Mouse (Mus musculus) stomach, postnatal 0 days (tissue): ENCODE data around the gene Ccndbp1. TPM values are rescaled to one million over a fixed set of nuclear protein-coding genes. Genes with fewer than 3 reads are reported as not detected.
"Not testable (repeated sequence)": the region's sequence is repeated elsewhere in the genome, so short reads cannot be mapped to it uniquely, and the experiment has no call there.

ENCODE experiments used
- ATAC-seq: fragments of 200-750 bp; cut with Nextera tagmentation; 2 replicates; pipeline ENCODE4 v1.8.0; 2017; ENCODE audit not compliant: low FRiP score, low TSS enrichment
- DNase-seq: peaks from one replicate; pipeline ENCODE4 v3.0.0-alpha.2; 2016; ENCODE audit warnings: low spot score
- H3K27ac ChIP-seq: fragments of 300-500 bp; sonication (generic); replicated peaks from 2 replicates; pipeline ENCODE4 v1.5.1; 2014; ENCODE audit warnings: mild to moderate bottlenecking, control low read depth
- H3K27me3 ChIP-seq: fragments of 300-500 bp; sonication (generic); 2 replicates; pipeline ENCODE4 v1.6.1; 2014; ENCODE audit warnings: low read length; ENCODE audit not compliant: control insufficient read depth, insufficient read depth
- H3K36me3 ChIP-seq: fragments of 300-500 bp; sonication (generic); 2 replicates; pipeline ENCODE4 v1.6.1; 2014; ENCODE audit warnings: low read length, mixed read lengths; ENCODE audit not compliant: control insufficient read depth, insufficient read depth
- H3K4me1 ChIP-seq: fragments of 300-500 bp; sonication (generic); replicated peaks from 2 replicates; pipeline ENCODE4 v1.6.1; 2014; ENCODE audit warnings: antibody characterized with exemption; ENCODE audit not compliant: control insufficient read depth, insufficient read depth
- H3K4me2 ChIP-seq: fragments of 300-500 bp; sonication (generic); replicated peaks from 2 replicates; pipeline ENCODE4 v1.6.1; 2014; ENCODE audit warnings: low read depth, mild to moderate bottlenecking, control low read depth, moderate library complexity
- H3K4me3 ChIP-seq: fragments of 300-500 bp; sonication (generic); 2 replicates; pipeline ENCODE4 v1.5.1; 2014; ENCODE audit warnings: low read depth, low read length, control low read depth
- H3K9ac ChIP-seq: fragments of 300-500 bp; sonication (generic); 2 replicates; pipeline ENCODE4 v1.6.1; 2014; ENCODE audit warnings: mild to moderate bottlenecking, low read length, control low read depth, mixed read lengths
- H3K9me3 ChIP-seq: fragments of 300-500 bp; sonication (generic); 2 replicates; pipeline ENCODE4 v1.6.1; 2016; ENCODE audit warnings: low read length; ENCODE audit not compliant: control insufficient read depth
- CTCF ChIP-seq: IDR thresholded peaks from 2 replicates; pipeline ENCODE4 v1.5.1; 2016; ENCODE audit warnings: antibody characterized with exemption, low read depth, mild to moderate bottlenecking, moderate library complexity
- EP300 ChIP-seq: optimal IDR thresholded peaks from 2 replicates; pipeline ENCODE3; 2016; ENCODE audit warnings: antibody characterized with exemption
- WGBS: fragments of 180-500 bp; shearing (Covaris S2); extraction: QIAGEN DNeasy Blood & Tissue Kit; methylation state at CpG from one replicate; pipeline ENCODE4 v1.1.7; 2014; 5-methylcytosine and 5-hydroxymethylcytosine counted together
- polyA plus RNA-seq: library from polyadenylated mRNA; unstranded; fragments of >200 nt; fragmentation: Nextera tagmentation; extraction: Ambion mirVana; gene quantifications from 2 replicates; pipeline ENCODE4 v1.2.1, GENCODE M21; 2015

The Ccndbp1 gene
- polyA plus RNA-seq, 1 experiment from 2014 or later: 31.1 TPM

DNA sequence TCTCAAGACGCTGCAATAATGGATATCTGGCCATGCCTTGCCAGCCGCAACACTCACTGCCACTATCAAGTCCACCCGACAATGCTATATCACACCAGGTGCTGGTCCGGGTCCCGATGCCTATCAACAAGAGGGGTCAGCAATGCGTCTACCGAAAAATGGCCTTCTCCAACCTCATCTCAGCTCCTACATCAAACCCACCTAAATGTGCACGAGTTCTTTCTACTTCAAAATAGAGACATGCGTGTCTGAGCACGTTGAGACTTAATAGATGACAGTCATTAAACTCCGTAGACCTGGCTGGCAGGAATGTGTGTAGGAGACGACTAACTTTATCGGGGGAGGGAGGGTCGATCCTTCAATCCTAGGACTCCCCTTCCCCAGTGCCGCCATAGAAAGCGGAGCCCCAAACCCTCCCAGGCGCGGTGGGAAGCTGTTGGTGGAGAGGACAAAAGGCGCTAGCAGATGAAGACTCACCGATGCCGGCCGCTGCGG lies 38.1 kb upstream of the Ccndbp1 start:
- Histone ChIP-seq H3K27me3 (no peaks in the 10 kb centered on the region), H3K4me3 (peak overlapping the region; percentile 68), H3K4me2 (peak overlapping the region; percentile 64), H3K27ac (peak overlapping the region; percentile 80), H3K36me3 (no peaks in the 10 kb centered on the region), H3K9ac (peak overlapping the region; percentile 69), H3K9me3 (no peaks in the 10 kb centered on the region), H3K4me1 (no peaks in the 10 kb centered on the region)
- TF ChIP-seq CTCF (no peak), EP300 (no peak)
- under 1% methylated on average over 23 of the region's 23 CpGs for WGBS
- peak; percentile 43 for ATAC-seq
- DNase-seq: peak; percentile 20

- peak within 1 kb of the TSS; percentile 80 for H3K27ac ChIP-seq
- no peaks in the 10 kb centered on the region for H3K27me3 ChIP-seq
- H3K9ac ChIP-seq: peak within 1 kb of the TSS; percentile 69
- H3K9me3 ChIP-seq: no peaks in the 10 kb centered on the region
- H3K4me2 ChIP-seq: peak within 1 kb of the TSS; percentile 64
- peak; percentile 17; the same call in 1 of the 2 replicates for TF ChIP-seq CTCF
- no peak for TF ChIP-seq EP300
- DNase-seq (peak; percentile 88), ATAC-seq (peak; percentile 83)
- no peaks in the 10 kb centered on the region for H3K36me3 ChIP-seq
- H3K4me1 ChIP-seq: no peaks in the 10 kb centered on the region
- peak within 1 kb of the TSS; percentile 68 for H3K4me3 ChIP-seq
- WGBS: under 1% methylated on average over 39 of the region's 39 CpGs
Observed at GRCm38 (mm10) chr2:120970559-120971080, 37.6 kb upstream of the Ccndbp1 start, which contains the start of gene Ubr1. Ubr1 (minus strand) TSS chr2:120970715.

- Histone ChIP-seq H3K9ac (no peak overlapping the region), H3K4me1 (no peaks in the 10 kb centered on the region), H3K27ac (no peak overlapping the region), H3K9me3 (no peaks in the 10 kb centered on the region), H3K27me3 (no peaks in the 10 kb centered on the region), H3K4me2 (no peak overlapping the region), H3K4me3 (no peak overlapping the region), H3K36me3 (no peaks in the 10 kb centered on the region)
- no peak for TF ChIP-seq CTCF
- no peak for TF ChIP-seq EP300
- no peak for ATAC-seq
- WGBS: 78% methylated on average over 4 of the region's 4 CpGs
- no peak for DNase-seq
Observed at GRCm38 (mm10) chr2:120971766-120972165, 36.4 kb upstream of the Ccndbp1 start.

DNA sequence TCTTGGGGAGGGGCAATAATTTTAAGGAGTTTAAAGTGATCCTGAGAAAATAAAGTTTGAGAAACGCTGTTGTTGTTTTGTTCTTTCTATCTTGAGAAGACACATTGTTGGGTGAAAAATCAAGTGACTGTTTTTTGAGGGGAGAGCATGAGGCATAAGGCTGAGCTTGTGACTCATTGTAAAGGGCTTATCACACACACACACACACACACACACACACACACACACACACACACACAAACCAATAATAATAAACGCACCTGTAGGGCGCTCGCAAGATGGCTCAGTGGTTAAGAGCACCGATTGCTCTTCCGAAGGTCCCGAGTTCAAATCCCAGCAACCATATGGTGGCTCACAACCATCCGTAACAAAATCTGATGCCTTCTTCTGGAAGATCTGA lies 35.9 kb upstream of the Ccndbp1 start:
- H3K4me2 ChIP-seq, H3K9me3 ChIP-seq, H3K9ac ChIP-seq, H3K36me3 ChIP-seq, H3K4me1 ChIP-seq, H3K4me3 ChIP-seq, H3K27ac ChIP-seq, H3K27me3 ChIP-seq, ATAC-seq, DNase-seq: not testable (repeated sequence)
- WGBS: 95% methylated on average over 8 of the region's 8 CpGs

GRCm38 (mm10) chr2:120972964-120973363 lies 35.2 kb upstream of the Ccndbp1 start:
- no peak overlapping the region for H3K4me3 ChIP-seq
- no peaks in the 10 kb centered on the region for H3K4me1 ChIP-seq
- H3K9ac ChIP-seq: no peak overlapping the region
- H3K27me3 ChIP-seq: no peaks in the 10 kb centered on the region
- H3K4me2 ChIP-seq: no peak overlapping the region
- WGBS: 21% methylated on average over 5 of the region's 5 CpGs
- DNase-seq (peak; percentile 45), ATAC-seq (no peak)
- H3K9me3 ChIP-seq: no peaks in the 10 kb centered on the region
- no peak for TF ChIP-seq EP300
- peak; percentile 51 for TF ChIP-seq CTCF
- H3K27ac ChIP-seq: no peak overlapping the region
- no peaks in the 10 kb centered on the region for H3K36me3 ChIP-seq

DNA sequence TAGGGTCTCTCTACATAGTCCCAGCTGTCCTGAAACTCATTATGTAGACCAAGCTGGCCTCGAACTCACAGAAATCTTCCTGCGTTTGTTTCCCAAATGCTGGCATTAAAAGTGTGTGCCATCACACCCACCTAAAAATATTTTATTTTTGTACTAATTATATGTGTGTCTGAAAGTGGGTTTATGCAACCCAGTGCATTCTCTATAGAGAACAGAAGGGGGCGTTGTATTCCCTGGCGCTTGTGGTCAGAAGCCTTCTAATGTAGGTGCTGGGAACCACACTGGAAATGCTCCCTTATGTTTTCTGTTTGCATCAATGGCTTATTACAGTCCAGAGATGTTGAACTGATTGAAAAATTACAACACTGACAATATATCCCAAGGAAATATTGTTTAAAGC lies 31.9 kb upstream of the Ccndbp1 start:
- H3K36me3 ChIP-seq: no peaks in the 10 kb centered on the region
- H3K9ac ChIP-seq: no peak overlapping the region
- no peak overlapping the region for H3K4me3 ChIP-seq
- no peaks in the 10 kb centered on the region for H3K4me1 ChIP-seq
- H3K9me3 ChIP-seq: no peaks in the 10 kb centered on the region
- no peak overlapping the region; the same call in 1 of the 2 replicates for H3K4me2 ChIP-seq
- no peak for DNase-seq
- no peak overlapping the region for H3K27ac ChIP-seq
- TF ChIP-seq EP300 (no peak), CTCF (peak; percentile 57)
- no peaks in the 10 kb centered on the region for H3K27me3 ChIP-seq
- WGBS: 54% methylated on average over 4 of the region's 4 CpGs
- no peak for ATAC-seq
